Mouse (Mus musculus): ENCODE results near the gene Carmil3. TPM values are rescaled to one million over a fixed set of nuclear protein-coding genes. Genes with fewer than 3 reads are reported as not detected.
A peak's percentile ranks its signal among the peaks of the same experiment; 100 is the strongest.

Gene Carmil3
- polyA plus RNA-seq (2012; rRNA removed), result 178 and 292 TPM in 2 replicates

- peak; percentile 89 for TF ChIP-seq POLR2A (IDR thresholded peaks at IDR 0.05; ENCODE audit: borderline replicate concordance, extremely low read depth, insufficient read depth, insufficient read length, poor library complexity, severe bottlenecking)
- no peak for TF ChIP-seq CTCF (IDR thresholded peaks at IDR 0.05; ENCODE audit: borderline replicate concordance, extremely low read depth, insufficient read depth, insufficient read length)
- peak; percentile 97 for DNase-seq (ENCODE audit: low read depth)
These were observed at the start of gene Carmil3 for GRCm38 (mm10) chr14:55490361-55491201. Carmil3 (plus strand) TSS chr14:55490651.

- TF ChIP-seq POLR2A (IDR thresholded peaks at IDR 0.05; ENCODE audit: borderline replicate concordance, extremely low read depth, insufficient read depth, insufficient read length, poor library complexity, severe bottlenecking) (no peak), CTCF (IDR thresholded peaks at IDR 0.05; ENCODE audit: borderline replicate concordance, extremely low read depth, insufficient read depth, insufficient read length) (no peak)
These were observed 32.8 kb upstream of the Carmil3 start for GRCm38 (mm10) chr14:55457693-55458092.

GRCm38 (mm10) chr14:55458273-55458672, 32.2 kb upstream of the Carmil3 start:
- TF ChIP-seq POLR2A (IDR thresholded peaks at IDR 0.05; ENCODE audit: borderline replicate concordance, extremely low read depth, insufficient read depth, insufficient read length, poor library complexity, severe bottlenecking) (no peak), CTCF (IDR thresholded peaks at IDR 0.05; ENCODE audit: borderline replicate concordance, extremely low read depth, insufficient read depth, insufficient read length) (peak; percentile 71; the same call in 1 of the 2 replicates)
- peak; percentile 73 for DNase-seq (ENCODE audit: low read depth)

More at GRCm38 (mm10) chr14:55457693-55458092, 32.8 kb upstream of the Carmil3 start:
- DNase-seq (ENCODE audit: low read depth), result no peak

GRCm38 (mm10) chr14:55458761-55459160, 31.7 kb upstream of the Carmil3 start:
- DNase-seq (ENCODE audit: low read depth), result peak; percentile 67
- TF ChIP-seq CTCF (IDR thresholded peaks at IDR 0.05; ENCODE audit: borderline replicate concordance, extremely low read depth, insufficient read depth, insufficient read length), result no peak
- no peak for TF ChIP-seq POLR2A (IDR thresholded peaks at IDR 0.05; ENCODE audit: borderline replicate concordance, extremely low read depth, insufficient read depth, insufficient read length, poor library complexity, severe bottlenecking)

- no peak for DNase-seq (ENCODE audit: low read depth)
- TF ChIP-seq POLR2A (IDR thresholded peaks at IDR 0.05; ENCODE audit: borderline replicate concordance, extremely low read depth, insufficient read depth, insufficient read length, poor library complexity, severe bottlenecking), result no peak
- TF ChIP-seq CTCF (IDR thresholded peaks at IDR 0.05; ENCODE audit: borderline replicate concordance, extremely low read depth, insufficient read depth, insufficient read length), result no peak
These were observed 30.7 kb upstream of the Carmil3 start for GRCm38 (mm10) chr14:55459796-55460195.

DNA sequence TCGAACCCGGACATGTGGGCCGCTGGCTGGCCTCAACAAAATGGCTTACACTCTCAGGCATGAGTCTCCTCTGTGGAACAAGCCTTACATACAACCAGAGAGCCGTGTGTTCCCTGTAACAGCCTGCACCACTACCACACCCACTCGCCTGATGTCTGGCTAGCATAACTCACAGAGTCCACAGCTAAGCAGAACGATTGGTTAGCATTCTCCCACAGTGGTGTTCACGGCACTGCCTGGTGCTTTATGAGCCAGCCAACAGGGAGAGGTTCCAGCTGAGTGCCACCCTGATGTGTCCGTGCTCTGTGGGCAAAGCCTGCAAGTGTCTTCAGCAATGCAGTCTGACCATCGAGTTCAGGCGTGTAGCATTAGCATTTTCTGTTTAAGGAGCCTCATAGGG, 30.2 kb upstream of the Carmil3 start:
- no peak for TF ChIP-seq CTCF (IDR thresholded peaks at IDR 0.05; ENCODE audit: borderline replicate concordance, extremely low read depth, insufficient read depth, insufficient read length)
- TF ChIP-seq POLR2A (IDR thresholded peaks at IDR 0.05; ENCODE audit: borderline replicate concordance, extremely low read depth, insufficient read depth, insufficient read length, poor library complexity, severe bottlenecking), result no peak
- DNase-seq (ENCODE audit: low read depth), result no peak

DNA sequence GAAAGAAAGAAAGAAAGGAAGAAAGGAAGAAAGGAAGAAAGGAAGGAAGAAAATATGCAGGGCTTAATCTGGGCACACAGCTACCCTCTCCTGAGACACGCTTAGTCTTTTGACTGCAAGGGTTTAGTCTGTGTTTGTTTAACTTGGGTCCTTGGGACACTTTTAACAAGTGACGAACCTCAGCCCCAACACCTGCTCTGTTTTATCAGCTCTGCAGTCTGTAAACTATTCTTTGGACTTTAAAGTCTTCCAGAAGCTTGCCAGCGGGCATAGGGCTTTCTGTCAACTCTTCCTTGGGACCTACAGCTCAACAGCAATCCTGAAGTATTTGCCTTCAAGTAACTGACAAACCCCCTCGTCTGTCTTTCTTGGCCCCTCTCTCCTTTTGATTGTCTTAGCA, 28.7 kb upstream of the Carmil3 start:
- TF ChIP-seq POLR2A (IDR thresholded peaks at IDR 0.05; ENCODE audit: borderline replicate concordance, extremely low read depth, insufficient read depth, insufficient read length, poor library complexity, severe bottlenecking) (no peak), CTCF (IDR thresholded peaks at IDR 0.05; ENCODE audit: borderline replicate concordance, extremely low read depth, insufficient read depth, insufficient read length) (no peak)
- no peak for DNase-seq (ENCODE audit: low read depth)

DNA sequence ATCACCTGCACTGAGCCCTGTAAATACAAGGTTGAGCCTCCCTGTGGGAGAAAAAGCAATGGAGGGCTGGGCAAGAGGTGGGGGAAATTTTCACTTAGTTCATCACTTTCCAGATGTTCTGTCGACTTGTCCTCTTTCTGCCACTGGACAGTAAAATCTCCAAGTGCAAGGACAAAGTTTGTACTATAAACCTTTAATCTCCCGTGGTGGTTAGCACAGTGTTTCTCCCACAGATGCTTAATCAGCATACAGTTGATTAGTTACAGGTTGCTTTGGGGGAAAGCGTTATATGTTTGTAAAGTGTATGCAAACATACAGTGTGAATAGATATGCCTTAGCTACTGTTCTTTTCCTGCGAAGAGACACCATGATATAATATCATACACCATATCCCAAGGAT, 24.0 kb upstream of the Carmil3 start:
- DNase-seq (ENCODE audit: low read depth), result no peak
- TF ChIP-seq CTCF (IDR thresholded peaks at IDR 0.05; ENCODE audit: borderline replicate concordance, extremely low read depth, insufficient read depth, insufficient read length), result no peak
- TF ChIP-seq POLR2A (IDR thresholded peaks at IDR 0.05; ENCODE audit: borderline replicate concordance, extremely low read depth, insufficient read depth, insufficient read length, poor library complexity, severe bottlenecking), result no peak

- DNase-seq (ENCODE audit: low read depth), result no peak
- TF ChIP-seq CTCF (IDR thresholded peaks at IDR 0.05; ENCODE audit: borderline replicate concordance, extremely low read depth, insufficient read depth, insufficient read length) (no peak), POLR2A (IDR thresholded peaks at IDR 0.05; ENCODE audit: borderline replicate concordance, extremely low read depth, insufficient read depth, insufficient read length, poor library complexity, severe bottlenecking) (no peak)
These were observed 23.3 kb upstream of the Carmil3 start for GRCm38 (mm10) chr14:55467108-55467507.

DNA sequence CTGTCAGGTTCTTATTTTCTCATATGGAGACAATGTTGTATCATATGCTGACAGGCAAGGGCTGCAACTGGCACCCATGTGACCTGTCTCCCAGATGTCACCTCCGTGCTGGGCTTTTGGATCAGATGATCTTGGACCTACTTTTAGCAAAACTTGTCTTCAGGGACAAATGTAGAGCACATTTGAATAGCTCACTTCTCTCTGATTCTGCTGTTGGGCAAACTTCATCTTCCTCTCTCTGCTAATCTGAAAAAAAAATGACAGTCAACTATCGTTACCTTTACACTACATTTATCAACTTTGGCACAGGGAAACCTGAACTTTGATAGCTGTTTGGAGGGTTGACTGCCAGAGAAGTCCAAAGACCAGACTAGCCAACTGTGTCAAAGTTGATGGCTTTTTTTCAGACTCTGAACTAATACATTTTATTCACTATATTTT, 22.1 kb upstream of the Carmil3 start:
- TF ChIP-seq POLR2A (IDR thresholded peaks at IDR 0.05; ENCODE audit: borderline replicate concordance, extremely low read depth, insufficient read depth, insufficient read length, poor library complexity, severe bottlenecking), result no peak
- no peak for TF ChIP-seq CTCF (IDR thresholded peaks at IDR 0.05; ENCODE audit: borderline replicate concordance, extremely low read depth, insufficient read depth, insufficient read length)
- DNase-seq (ENCODE audit: low read depth), result no peak

GRCm38 (mm10) chr14:55469041-55469440, 21.4 kb upstream of the Carmil3 start:
- TF ChIP-seq POLR2A (IDR thresholded peaks at IDR 0.05; ENCODE audit: borderline replicate concordance, extremely low read depth, insufficient read depth, insufficient read length, poor library complexity, severe bottlenecking) (no peak), CTCF (IDR thresholded peaks at IDR 0.05; ENCODE audit: borderline replicate concordance, extremely low read depth, insufficient read depth, insufficient read length) (no peak)
- DNase-seq (ENCODE audit: low read depth), result no peak

DNA sequence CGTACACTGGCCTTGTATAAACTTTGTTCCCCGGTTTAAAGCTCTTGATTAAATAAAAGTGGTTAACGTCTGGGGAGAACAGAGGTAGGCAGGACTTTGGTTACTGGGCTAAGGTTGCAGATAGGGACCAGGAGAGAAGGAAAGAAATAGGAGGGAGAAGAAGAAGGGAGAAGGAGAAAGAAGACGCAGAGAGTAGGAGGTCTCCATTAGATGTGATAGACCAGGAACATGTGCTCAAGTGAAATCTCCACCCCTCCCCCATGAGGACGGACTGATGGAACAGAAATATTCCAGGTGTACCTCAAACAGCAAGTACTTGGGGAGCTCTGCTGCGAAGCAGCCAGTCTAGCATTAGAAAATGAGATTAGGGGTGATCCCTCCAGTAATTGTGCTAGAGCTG, 20.6 kb upstream of the Carmil3 start:
- DNase-seq (ENCODE audit: low read depth), result no peak
- TF ChIP-seq POLR2A (IDR thresholded peaks at IDR 0.05; ENCODE audit: borderline replicate concordance, extremely low read depth, insufficient read depth, insufficient read length, poor library complexity, severe bottlenecking) (no peak), CTCF (IDR thresholded peaks at IDR 0.05; ENCODE audit: borderline replicate concordance, extremely low read depth, insufficient read depth, insufficient read length) (no peak)
